Mouse (Mus musculus) kidney, adult 9 months (tissue): ENCODE data around the gene Pf4.
"Not testable (repeated sequence)": the region's sequence is repeated elsewhere in the genome, so short reads cannot be mapped to it uniquely, and the experiment has no call there.

Experiments used
- DNase-seq: peaks from one replicate; pipeline ENCODE4 v3.0.0; 2022

The Pf4 gene

GRCm38 (mm10) chr5:90788114-90788513 lies 15.9 kb downstream of the Pf4 start:
- DNase-seq, result no peak

GRCm38 (mm10) chr5:90789306-90790073 lies 17.3 kb downstream of the Pf4 start:
- DNase-seq, result peak; percentile 38

- peak; percentile 5 for DNase-seq
Observed at GRCm38 (mm10) chr5:90790074-90790502, 17.9 kb downstream of the Pf4 start.

- DNase-seq, result no peak
Observed at GRCm38 (mm10) chr5:90794195-90794625, 22.0 kb downstream of the Pf4 start, which contains the start of gene Cxcl15. Gene Cxcl15, plus strand, starts transcription at chr5:90794534.

- DNase-seq, result not testable (repeated sequence)
Observed at GRCm38 (mm10) chr5:90795392-90795791, 23.2 kb downstream of the Pf4 start.

- no peak for DNase-seq
Observed at GRCm38 (mm10) chr5:90804574-90804973, 32.3 kb downstream of the Pf4 start.

- no peak for DNase-seq
Observed at GRCm38 (mm10) chr5:90806050-90806449, 33.8 kb downstream of the Pf4 start.

- no peak for DNase-seq
Observed at GRCm38 (mm10) chr5:90807176-90807950, 35.1 kb downstream of the Pf4 start.

- no peak for DNase-seq
Observed at GRCm38 (mm10) chr5:90819756-90820155, 47.5 kb downstream of the Pf4 start.
